Mouse (Mus musculus): Measurements from ENCODE around the gene Zfp46. TPM values are rescaled to one million over a fixed set of nuclear protein-coding genes. Genes with fewer than 3 reads are reported as not detected.

Zfp46 gene
- polyA plus RNA-seq (2012; rRNA removed; ENCODE audit: low replicate concordance), result 22.3 and 27.7 TPM in 2 replicates

DNA sequence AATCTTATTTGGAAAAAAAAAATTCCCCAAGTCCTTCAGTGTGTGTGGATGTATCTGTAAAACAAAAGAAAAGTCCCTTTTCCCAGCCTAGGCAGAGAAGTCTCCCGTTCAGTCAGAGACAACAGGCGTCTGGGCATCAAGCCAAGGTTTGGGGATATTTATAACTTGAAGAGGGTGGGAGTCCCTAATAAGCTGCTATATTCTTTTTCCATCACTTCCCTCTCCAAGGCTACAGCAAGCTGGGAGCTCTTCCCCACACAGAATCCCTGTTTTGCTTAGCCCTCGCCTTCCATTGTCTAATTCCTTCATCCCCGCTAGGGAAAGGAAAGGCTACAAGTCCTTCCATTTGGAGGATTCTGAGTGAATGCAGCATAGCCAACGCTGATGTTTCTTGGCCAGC is at the start of gene Zfp46:
Gene Zfp46 (plus strand): TSS at position 229 of the 400 bp plus-strand sequence.

GRCm38 (mm10) chr4:136247729-136248463 is 36.6 kb upstream of the Zfp46 start, which contains the start of gene Tcea3:
Gene Tcea3, plus strand, starts transcription at chr4:136247729.

GRCm38 (mm10) chr4:136310229-136311041 is 26.0 kb downstream of the Zfp46 start, which contains the start of gene Hnrnpr:
Gene Hnrnpr, plus strand, starts transcription at chr4:136310942.

Other genes starting within 250 kb of the Zfp46 start
- gene Rpl11, start 231.3 kb upstream of the Zfp46 start, polyA plus RNA-seq (2012; rRNA removed; ENCODE audit: low replicate concordance), result 315 and 453 TPM in 2 replicates
- gene Id3, start 141.2 kb upstream of the Zfp46 start, polyA plus RNA-seq (2012; rRNA removed; ENCODE audit: low replicate concordance), result 273 and 327 TPM in 2 replicates
- 3.5 and 3.9 TPM in 2 replicates for gene E2f2, start 112.3 kb upstream of the Zfp46 start, polyA plus RNA-seq (2012; rRNA removed; ENCODE audit: low replicate concordance)
- 8.9 and 12.2 TPM in 2 replicates for gene Asap3, start 78.3 kb upstream of the Zfp46 start, polyA plus RNA-seq (2012; rRNA removed; ENCODE audit: low replicate concordance)
- 2.8 and 2.9 TPM in 2 replicates for gene Tcea3, start 37.0 kb upstream of the Zfp46 start, polyA plus RNA-seq (2012; rRNA removed; ENCODE audit: low replicate concordance)
- gene Hnrnpr, start 26.3 kb downstream of the Zfp46 start, polyA plus RNA-seq (2012; rRNA removed; ENCODE audit: low replicate concordance), result 9.9 and 21.0 TPM in 2 replicates
- gene Htr1d, start 138.8 kb downstream of the Zfp46 start, polyA plus RNA-seq (2012; rRNA removed; ENCODE audit: low replicate concordance), result 0.46 TPM in 1 of 2 replicates, not detected in the other
- gene 6030445D17Rik, start 177.6 kb downstream of the Zfp46 start, polyA plus RNA-seq (2012; rRNA removed; ENCODE audit: low replicate concordance), result 0.35 and 0.52 TPM in 2 replicates
- 17.1 and 21.2 TPM in 2 replicates for gene Luzp1, start 185.1 kb downstream of the Zfp46 start, polyA plus RNA-seq (2012; rRNA removed; ENCODE audit: low replicate concordance)

Measured in subcutaneous adipose tissue, adult 2 months (tissue).